Mouse (Mus musculus): Measurements from ENCODE around the gene Slc17a3. TPM values are rescaled to one million over a fixed set of nuclear protein-coding genes. Genes with fewer than 3 reads are reported as not detected.

Gene Slc17a3
- total RNA-seq, 2 experiments from 2014 or later: 0.23 to 0.56 TPM

DNA sequence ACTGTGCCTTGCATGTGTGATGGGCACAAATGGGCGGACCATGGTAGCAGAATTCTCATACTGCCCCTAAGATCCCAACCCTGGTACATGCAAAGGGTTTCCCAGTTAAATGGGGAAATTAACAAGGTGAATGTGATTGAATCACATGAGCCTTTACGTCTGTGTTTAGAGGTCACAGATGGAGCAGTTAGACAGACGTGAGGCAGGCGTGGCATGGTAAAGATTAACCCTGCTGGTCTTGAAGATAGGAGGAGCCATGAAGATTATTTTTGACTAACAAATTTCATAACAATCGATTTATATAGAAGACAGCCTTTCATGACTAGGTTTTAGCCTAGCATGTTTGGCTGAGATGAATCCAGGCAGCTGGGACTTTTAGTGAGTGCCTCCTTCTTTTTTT, 33.9 kb downstream of the Slc17a3 start:
- no peak for DNase-seq

DNA sequence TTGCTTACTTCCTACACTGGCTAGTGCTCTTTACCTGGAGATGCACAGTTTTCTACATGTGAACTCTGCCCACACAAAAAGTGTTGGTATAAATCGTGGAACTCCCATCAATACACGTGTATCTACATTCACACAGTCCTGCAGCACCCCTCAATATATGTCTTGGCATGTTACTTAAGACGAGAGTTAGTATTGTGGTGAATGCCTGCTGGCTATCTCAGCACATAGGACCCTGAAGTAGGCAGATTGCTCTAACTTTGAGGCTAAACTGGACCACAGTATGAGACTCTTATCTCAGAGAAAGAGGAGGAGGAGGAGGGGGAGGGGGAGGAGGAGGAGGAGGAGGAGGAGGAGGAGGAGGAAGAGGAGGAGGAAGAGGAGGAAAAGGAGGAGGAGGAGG, 39.9 kb downstream of the Slc17a3 start:
- DNase-seq: no peak

DNA sequence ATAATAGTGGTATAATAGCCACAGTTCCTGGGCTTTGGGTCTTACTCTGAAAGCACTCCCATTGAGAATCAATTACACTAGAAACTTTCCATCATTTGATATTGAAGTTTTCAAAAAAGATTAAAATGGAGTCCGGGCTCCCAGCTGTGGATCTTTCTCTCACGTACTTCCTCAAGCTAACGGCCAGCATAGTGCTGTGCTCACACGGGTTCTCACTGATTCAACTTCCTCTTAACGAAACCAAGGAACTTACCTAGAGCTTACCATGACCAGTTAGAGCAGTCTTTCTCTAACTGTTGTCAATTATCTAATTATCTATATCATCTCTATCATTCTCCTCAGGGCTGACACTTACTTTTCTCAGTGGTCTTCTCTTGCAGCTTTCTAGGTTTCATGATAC, 40.4 kb downstream of the Slc17a3 start:
- DNase-seq: no peak

DNA sequence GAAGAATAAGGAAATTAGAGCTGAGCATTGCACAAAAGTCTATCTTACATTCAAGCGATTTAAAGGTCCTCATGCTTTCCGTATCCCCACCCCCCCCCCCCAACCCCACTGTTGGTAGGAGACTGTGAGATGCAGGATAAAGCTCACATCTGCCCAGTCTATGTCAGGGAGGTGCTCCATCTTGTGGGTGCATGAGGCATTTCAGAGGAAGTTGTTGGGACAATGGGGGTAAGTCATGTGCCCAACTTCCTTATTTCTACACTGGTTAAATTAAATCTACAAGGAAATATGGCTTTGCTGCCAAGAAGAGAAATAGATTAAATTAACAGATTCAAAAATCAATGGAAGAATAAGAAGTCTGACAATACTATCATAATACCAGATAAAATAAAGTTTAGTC, 46.3 kb downstream of the Slc17a3 start:
- DNase-seq: peak; percentile 17 to 28

DNA sequence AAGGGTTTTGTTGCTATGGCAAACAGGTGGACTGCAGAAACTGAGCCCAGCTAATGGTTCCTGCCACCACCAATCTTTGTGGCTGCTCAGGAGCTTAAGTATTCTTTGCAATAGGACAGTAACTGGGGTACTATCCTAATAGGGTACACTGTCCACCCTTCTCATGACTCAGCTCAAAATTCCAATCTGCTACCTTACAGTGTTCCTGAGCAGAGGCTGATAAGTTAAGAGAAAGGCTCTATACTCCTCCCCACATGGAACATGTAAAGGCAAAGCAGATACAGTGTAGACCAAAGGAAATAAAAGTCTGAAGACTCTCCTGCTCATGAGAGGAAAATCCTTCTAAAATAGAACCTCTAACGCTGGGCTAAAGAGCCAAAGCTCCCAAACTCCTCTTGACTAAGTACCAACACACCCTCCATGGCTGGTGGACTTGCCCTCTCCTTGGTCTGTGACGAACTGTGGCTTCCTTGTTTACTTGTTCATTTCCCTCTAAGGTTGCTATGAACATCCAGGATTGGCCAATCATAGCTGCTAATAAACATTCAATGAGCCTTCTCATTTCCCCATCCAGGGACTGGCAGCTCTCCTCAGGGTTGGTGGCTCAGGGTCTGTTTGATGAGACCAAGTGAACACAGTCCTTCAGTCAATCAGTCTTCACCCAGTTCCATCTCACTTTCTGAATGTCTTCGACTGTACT, 47.9 kb downstream of the Slc17a3 start:
- no peak for DNase-seq

DNA sequence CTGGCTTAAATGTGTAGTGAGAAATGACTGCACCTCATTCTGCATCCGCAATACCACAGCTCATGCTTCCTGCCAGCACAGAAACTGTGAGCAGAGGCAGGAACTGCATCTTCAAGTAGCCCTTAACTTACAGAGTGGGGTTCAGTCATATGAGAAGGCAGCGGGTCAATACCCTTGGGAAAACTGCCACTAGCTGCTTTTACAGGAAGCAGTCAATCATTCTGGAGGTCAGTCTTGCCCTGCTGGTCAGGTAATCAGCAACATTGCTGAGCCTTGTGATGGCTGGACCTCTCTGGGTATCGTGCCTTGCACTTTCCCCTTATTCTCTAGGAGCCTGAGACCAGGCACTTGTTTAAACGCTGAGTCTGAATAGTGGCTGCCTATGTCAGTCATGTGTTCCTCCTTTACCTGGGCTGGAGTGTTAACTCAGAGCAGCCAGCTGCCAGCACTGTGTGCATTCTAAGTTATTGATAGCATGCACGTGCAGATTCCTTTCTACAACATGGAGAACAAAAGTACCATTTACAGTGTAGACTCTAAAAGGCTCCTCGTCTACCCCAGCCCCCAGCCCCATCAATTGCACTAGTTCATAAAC, 49.9 kb downstream of the Slc17a3 start:
- DNase-seq: no peak

DNA sequence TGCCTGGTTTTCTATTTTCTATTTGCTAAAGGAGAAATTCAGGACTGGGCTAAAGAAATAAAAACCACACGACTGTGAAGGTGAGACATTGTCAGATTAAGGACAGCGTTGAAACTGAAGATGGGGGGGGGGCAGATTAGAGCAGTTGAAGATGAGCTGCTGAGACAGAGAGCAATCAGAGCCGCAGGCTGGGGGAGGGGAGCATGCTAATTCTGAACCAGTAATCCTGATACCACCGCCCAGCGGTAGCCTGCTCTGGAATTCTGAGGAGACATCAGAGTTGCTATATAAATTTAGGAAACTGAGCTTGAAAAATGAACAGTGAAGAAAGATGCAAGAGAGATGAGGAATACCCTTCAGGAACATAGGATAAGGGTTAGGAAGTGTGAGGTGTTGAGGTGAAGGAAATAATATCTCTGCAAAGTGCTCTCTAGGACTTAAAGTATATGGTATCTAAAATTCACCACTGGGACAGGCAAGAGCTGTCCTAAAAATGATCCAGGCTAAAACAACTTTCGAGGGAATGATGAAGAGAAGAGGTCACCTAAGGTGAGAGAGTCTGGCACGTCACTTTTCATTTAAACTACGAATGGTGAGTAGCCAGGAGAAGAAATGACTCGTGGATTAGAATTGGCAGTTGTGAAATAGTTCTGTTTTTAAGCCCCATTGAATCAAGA, 53.5 kb downstream of the Slc17a3 start:
- no peak for DNase-seq

DNA sequence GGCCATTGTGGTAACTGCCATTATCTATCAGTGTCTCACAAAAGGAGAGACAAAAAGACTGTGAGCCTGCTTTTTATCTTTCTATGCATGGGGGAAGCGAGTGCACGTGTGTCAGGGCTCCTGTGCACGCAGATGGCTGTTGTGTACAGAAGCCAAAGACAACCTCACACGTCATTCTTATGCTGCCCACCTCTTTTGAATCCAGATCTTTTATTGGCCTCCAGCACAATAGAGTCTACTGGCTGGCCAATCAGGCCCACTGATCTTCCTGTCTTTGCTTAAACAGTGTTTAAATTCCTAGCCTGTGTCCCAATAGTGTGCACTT, 54.0 kb downstream of the Slc17a3 start:
- no peak for DNase-seq

DNA sequence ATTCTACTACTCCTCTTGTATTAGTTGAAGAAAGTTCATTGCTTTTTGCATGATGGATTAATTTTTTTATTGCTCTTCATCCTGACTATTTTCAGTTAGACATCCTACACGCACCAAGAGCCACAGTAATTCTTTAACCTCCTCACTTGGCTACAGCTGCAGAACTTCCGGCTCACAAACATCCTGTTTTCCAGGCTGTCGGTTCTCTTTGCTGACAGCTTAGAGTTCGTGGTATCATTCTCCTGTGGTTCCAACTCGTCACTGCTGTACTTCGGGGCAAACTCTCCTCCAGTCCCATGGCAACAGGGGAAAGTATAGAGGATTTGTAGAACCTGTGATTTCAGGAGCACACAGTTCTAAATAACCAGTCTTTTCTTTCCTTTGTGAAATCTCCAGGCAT, 59.0 kb downstream of the Slc17a3 start:
- no peak for DNase-seq

DNA sequence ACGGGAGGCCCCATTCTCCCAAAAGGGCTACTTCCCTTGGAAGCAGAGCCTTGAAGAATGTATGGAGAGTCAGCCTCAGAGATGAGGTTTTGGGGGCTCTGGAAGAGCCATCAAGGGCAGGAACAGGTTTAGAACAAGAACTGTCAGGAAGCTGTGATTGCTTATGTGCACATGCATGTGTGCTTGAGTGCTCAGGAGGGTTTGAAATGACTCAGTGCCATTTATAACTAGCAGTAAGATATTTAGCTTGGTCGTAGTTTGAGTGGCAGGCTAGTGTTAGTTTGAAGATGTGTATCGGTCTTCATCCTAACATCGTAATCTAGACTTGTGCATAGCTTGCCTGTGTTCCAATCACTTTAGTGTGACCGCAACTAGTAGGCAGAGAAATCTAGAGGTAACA, 67.7 kb downstream of the Slc17a3 start:
- no peak for DNase-seq

DNA sequence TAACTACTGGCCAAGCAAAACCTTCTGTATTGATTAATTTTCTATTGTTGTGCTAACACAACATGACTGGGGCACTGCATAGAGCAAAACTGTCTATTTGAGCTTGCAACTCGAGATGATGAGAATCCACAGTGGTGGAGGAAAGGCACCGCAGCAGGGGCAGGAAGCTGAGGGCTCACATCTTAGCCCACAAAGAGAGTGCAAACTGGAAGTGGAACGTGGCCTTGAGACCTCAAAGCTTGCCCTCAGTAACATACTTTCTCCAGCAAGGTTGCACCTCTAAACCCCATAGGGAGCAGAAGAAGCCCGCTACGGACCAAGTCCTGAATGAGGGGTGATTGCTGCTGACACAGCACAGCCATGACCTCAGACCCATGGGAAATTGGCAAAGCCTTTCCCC, 70.9 kb downstream of the Slc17a3 start:
- no peak for DNase-seq

Other genes starting within 250 kb of the Slc17a3 start
- gene Hist1h2be, start 218.3 kb upstream of the Slc17a3 start, total RNA-seq (2021): 10 to 100 TPM; 12.1 to 13.4 TPM
- gene Hist1h1e, start 216.9 kb upstream of the Slc17a3 start, total RNA-seq (2021): 10 to 100 TPM; 49.5 to 74.0 TPM
- gene Hist1h2ac, start 155.5 kb upstream of the Slc17a3 start, total RNA-seq (2021): 1 to 10 TPM; 3.0 to 3.1 TPM
- 100 to 1,000 TPM; 138 to 161 TPM for gene Hist1h2bc, start 155.2 kb upstream of the Slc17a3 start, total RNA-seq (2021)
- under 1 TPM; 0.33 to 0.46 TPM for gene Hist1h1t, start 143.6 kb upstream of the Slc17a3 start, total RNA-seq (2021)
- gene Hist1h4c, start 141.0 kb upstream of the Slc17a3 start, total RNA-seq (2021): 100 to 1,000 TPM; 101 to 109 TPM
- 10 to 100 TPM; 29.2 to 49.8 TPM for gene Hfe, start 128.6 kb upstream of the Slc17a3 start, total RNA-seq (2021)
- 100 to 1,000 TPM; 145 to 279 TPM for gene Hist1h1c, start 100.6 kb upstream of the Slc17a3 start, total RNA-seq (2021)
- gene Hist1h3c, start 93.8 kb upstream of the Slc17a3 start, total RNA-seq (2021): 10 to 100 TPM; 20.5 to 26.8 TPM
- gene Hist1h2bb, start 92.7 kb upstream of the Slc17a3 start, total RNA-seq (2021): 10 to 100 TPM; 34.0 to 41.3 TPM
- gene Hist1h2ab, start 88.3 kb upstream of the Slc17a3 start, total RNA-seq (2021): 10 to 100 TPM; 58.1 to 68.0 TPM
- 10 to 100 TPM; 54.7 to 79.9 TPM for gene Hist1h3b, start 87.2 kb upstream of the Slc17a3 start, total RNA-seq (2021)
- 100 to 1,000 TPM; 115 to 122 TPM for gene Hist1h4b, start 82.4 kb upstream of the Slc17a3 start, total RNA-seq (2021)
- gene Hist1h4a, start 78.2 kb upstream of the Slc17a3 start, total RNA-seq (2021): 10 to 100 TPM; 59.8 to 61.2 TPM
- 10 to 100 TPM; 55.1 to 59.3 TPM for gene Hist1h3a, start 77.0 kb upstream of the Slc17a3 start, total RNA-seq (2021)
- gene Hist1h1a, start 75.8 kb upstream of the Slc17a3 start, total RNA-seq (2021): 10 to 100 TPM; 35.0 to 39.8 TPM
- under 1 TPM; 0.16 to 0.23 TPM for gene Trim38, start 69.5 kb upstream of the Slc17a3 start, total RNA-seq (2021)
- under 1 TPM in 1 of 2 experiments, not detected in 1; 0.26 TPM for gene Slc17a2, start 32.4 kb upstream of the Slc17a3 start, total RNA-seq (2021)
- not detected for gene Slc17a1, start 28.3 kb downstream of the Slc17a3 start, total RNA-seq (2021)
- gene Slc17a4, start 75.6 kb downstream of the Slc17a3 start, total RNA-seq (2021): under 1 TPM in 1 of 2 experiments, not detected in 1; 0.23 TPM
- gene Hist1h2ba, start 94.7 kb downstream of the Slc17a3 start, total RNA-seq (2021): not detected
- gene Hist1h2aa, start 95.0 kb downstream of the Slc17a3 start, total RNA-seq (2021): not detected
- 1 to 10 TPM; 2.3 to 4.9 TPM for gene Scgn, start 151.8 kb downstream of the Slc17a3 start, total RNA-seq (2021)